Mouse (Mus musculus) lung, adult 2 months (tissue): ENCODE results near the gene Bclaf1. TPM values are rescaled to one million over a fixed set of nuclear protein-coding genes. Genes with fewer than 3 reads are reported as not detected.

Experiments
- DNase-seq: peaks from one replicate; pipeline ENCODE4 v3.0.0; 2022
- H3K4me1 ChIP-seq: fragments of 200-500 bp; 2 replicates; pipeline ENCODE4 v1.6.1; 2011; ENCODE audit warnings: low read length; ENCODE audit not compliant: control insufficient read depth, insufficient read depth
- H3K4me3 ChIP-seq: fragments of 200-500 bp; replicated peaks from 2 replicates; pipeline ENCODE3; 2011; ENCODE audit warnings: low read depth, mild to moderate bottlenecking, control low read depth, low read length; ENCODE audit errors: extremely low read depth
- CTCF ChIP-seq: fragments of 200-500 bp; IDR thresholded peaks from 2 replicates; pipeline ENCODE4 v1.5.1; 2011; ENCODE audit warnings: mild to moderate bottlenecking, low read length, control low read depth; ENCODE audit not compliant: insufficient read depth
- POLR2A ChIP-seq: fragments of 200-500 bp; IDR thresholded peaks from 2 replicates; pipeline ENCODE4 v1.6.1; 2011; ENCODE audit warnings: low read depth, mild to moderate bottlenecking, control low read depth, low read length, borderline replicate concordance; ENCODE audit errors: extremely low read depth
- WGBS: fragments of 180-500 bp; shearing (Covaris S2); methylation state at CpG from one replicate; pipeline ENCODE4 v1.1.7; 2018; 5-methylcytosine and 5-hydroxymethylcytosine counted together
- polyA plus RNA-seq: library from polyadenylated mRNA; depleted of rRNA; stranded (reverse); fragments of >200 nt; gene quantifications from 2 replicates; pipeline ENCODE4 v1.2.3, GENCODE M21; 2012

The Bclaf1 gene
- polyA plus RNA-seq, 1 experiment: 19.0 TPM

DNA sequence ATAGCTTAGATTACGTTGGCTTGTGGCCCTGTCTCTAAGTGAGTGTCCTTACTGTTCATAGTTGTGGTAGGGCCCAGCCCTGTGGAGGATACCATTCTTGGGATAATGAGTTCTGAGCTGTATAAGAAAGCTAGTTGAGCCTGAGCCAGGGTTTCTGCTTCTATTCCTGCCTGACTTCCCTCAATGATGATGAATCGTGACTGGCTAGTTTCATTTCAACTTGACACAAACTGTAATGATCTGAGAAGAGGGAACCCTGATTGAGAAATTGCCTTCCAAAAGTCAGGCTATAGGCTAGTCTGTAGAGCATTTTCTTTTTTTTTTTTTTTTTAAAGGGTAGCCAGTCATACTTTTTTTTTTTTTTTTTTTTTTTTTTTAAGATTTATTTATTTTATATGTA lies 36.6 kb downstream of the Bclaf1 start:
- no peak overlapping the region for H3K4me3 ChIP-seq
- DNase-seq: no peak
- H3K4me1 ChIP-seq: no peaks in the 10 kb centered on the region; the same call in 1 of the 2 replicates
- WGBS: 75% methylated on average over 2 of the region's 2 CpGs
- no peak for TF ChIP-seq CTCF
- no peak for TF ChIP-seq POLR2A

DNA sequence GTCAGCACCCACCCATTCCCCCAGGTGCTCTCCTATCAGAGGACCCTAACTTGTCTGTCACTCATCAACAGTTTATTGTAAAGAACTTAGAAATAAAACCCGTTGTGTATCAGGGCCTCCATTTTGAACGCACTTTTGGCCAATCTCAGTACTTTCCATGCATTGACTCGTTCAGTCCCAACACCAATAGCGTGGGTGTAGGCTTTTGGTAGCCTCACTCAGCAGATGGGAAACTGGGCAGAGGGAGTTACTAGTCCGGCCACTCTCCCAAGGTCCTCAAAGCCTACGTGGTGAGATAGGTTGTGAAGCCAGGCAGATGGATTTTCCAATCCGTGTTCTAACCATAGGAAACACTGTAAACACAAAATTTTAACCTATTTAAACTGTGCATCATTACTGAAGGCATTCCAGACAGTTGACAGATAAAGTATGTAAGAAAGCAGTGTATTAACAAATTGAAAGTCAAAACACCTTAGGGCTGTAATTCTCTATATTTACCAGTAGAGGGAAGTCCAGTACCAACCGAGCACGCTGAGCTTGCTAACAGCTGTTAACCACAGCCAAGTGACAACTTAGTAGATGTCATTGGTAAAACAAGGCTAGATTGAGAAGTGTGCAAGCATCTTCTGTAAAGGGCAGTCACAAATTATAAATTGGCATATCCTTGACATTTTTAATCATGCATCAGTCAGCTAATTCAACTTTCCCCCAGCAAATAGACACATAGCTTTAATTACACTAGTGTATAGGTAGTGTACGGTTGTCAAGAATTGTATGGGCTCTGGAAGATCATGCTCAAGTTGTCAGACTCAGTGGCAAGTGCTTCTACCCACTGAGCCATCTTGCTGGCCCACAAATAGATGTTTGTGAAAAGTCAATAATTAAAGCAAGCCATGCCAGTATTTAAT lies 49.5 kb downstream of the Bclaf1 start:
- 63% methylated on average over 10 of the region's 10 CpGs for WGBS
- H3K4me1 ChIP-seq: no peaks in the 10 kb centered on the region
- no peak for DNase-seq
- TF ChIP-seq CTCF (peak; percentile 40; the same call in 1 of the 2 replicates), POLR2A (no peak)
- no peak overlapping the region for H3K4me3 ChIP-seq

DNA sequence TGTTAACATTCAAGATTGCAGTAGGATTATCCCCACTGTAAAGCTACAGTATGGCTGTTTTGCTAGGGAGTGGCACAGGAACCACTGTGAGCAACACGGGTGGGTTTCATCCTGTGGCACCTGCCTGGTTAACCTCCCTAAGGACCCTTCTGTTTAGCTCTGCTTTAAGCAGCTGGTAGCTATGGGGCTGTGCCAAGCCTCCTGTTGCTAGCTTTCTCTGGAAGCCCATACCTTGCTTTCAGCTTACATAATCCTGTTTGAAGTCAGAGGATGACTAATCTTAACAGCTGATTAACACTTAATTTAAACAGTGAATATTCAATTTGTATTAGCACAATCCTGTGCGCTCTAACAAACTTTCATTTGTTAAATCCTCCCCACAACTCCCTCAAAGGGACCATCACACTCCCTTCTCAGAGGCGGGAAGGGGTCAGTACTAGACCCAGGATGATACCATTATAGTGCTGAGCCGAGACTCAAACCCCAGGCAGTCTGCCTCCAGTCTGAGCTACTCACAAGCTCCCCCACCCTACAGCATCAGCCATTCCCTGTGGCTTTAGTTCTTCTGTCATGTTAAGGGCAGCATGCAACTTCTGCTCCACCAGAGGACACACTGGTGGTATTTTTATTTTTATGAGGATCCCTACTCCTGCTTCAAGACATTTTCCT lies 50.3 kb downstream of the Bclaf1 start:
- DNase-seq: no peak
- WGBS: 67% methylated on average over 4 of the region's 4 CpGs
- no peak overlapping the region for H3K4me3 ChIP-seq
- no peak for TF ChIP-seq CTCF
- TF ChIP-seq POLR2A: no peak
- H3K4me1 ChIP-seq: no peaks in the 10 kb centered on the region

DNA sequence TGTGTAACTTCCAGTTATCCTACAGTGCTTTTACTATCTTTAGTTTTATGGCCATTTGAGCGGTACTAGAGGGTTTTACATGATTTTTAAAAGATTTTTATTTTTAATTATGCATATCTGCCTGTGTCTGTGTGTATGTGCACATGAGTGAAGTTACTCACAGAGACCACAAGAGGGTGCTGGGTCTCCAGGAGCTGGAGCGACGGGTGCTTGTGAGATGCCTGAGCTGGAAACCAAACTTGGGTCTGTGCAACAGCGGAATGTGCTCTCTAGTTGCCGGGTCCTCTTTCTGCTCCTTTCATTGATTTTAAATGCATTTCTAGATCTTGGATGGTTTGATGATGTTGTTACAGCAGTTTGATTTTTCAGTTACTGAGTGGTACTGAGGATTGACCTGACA lies 59.8 kb downstream of the Bclaf1 start:
- Histone ChIP-seq H3K4me3 (no peak overlapping the region), H3K4me1 (no peaks in the 10 kb centered on the region)
- DNase-seq: no peak
- 96% methylated on average over 5 of the region's 5 CpGs for WGBS
- TF ChIP-seq POLR2A (no peak), CTCF (no peak)

DNA sequence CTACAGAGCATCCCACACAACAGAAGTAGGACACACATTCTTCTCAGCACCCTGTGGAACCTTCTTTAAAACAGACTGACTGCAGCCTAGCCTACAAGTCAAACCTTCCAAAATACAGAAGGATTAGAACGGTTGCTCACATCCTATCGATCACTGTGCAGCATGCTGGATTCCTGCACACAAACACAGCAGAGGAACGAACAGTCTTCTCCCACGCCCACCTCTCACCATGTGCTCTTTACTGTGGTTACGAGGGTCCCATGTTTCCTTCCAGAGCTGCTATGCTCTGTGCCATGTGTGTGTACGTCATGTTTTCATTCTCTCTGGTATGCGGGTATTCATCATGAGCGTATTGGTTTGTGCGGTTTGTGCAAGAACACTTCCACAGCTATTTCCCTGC lies 65.4 kb downstream of the Bclaf1 start:
- WGBS: 85% methylated on average over 9 of the region's 9 CpGs
- no peak for DNase-seq
- no peak overlapping the region for H3K4me3 ChIP-seq
- no peak for TF ChIP-seq POLR2A
- no peak for TF ChIP-seq CTCF
- no peaks in the 10 kb centered on the region; the same call in none of the 2 replicates for H3K4me1 ChIP-seq

DNA sequence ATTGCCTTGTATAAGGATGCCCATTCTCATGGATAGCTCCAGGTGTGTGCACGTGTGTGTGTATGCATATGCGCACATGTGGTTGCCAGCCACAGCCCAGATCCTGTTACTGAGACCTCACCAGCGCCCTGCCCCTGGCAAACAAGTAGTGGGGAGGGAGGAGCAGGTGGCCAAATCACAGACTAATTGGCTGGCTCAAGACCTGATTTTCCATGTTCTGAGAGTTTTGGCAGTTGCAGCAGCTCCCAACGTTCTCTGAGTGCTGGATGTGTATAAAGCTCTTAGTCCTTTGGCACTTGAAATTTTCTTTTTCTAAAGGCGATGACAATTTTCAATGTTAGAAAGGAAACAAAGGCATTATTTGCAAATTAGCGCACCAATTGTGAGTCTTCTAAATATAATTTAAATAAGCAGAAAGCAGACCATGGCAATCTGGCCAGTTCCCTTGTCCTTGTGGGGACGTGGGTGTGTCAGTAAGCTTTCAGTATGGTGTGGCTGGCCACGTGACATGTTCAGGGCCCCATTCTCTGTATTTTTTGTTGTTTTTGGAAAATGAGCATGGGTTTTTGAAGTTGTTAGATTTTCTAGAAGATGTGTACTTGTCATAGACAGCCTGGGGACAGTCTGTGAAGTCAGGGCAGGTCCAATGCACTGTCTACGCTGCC lies 66.9 kb downstream of the Bclaf1 start:
- Histone ChIP-seq H3K4me1 (no peaks in the 10 kb centered on the region; the same call in none of the 2 replicates), H3K4me3 (no peak overlapping the region)
- 63% methylated on average over 9 of the region's 9 CpGs for WGBS
- TF ChIP-seq POLR2A (no peak), CTCF (no peak)
- DNase-seq: no peak

DNA sequence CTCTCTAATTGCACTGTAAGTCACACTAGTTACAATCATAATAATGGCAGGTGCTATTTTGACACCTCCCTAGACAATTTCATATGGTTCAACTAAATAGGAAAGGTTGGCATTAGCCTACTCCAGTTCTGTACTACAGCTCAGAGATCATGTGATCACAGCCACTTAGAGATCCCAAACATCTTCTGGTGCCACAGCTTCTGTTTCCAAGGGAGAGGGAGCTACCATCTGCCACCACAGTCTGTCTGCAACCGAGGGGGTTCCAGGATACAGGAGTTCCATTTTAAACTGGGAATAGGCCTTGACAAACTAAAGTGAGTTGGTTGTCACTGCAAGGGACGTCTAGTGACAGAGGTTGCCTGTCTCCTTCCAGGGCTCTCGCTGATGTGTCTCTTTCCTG lies 68.5 kb downstream of the Bclaf1 start:
- Histone ChIP-seq H3K4me1 (no peaks in the 10 kb centered on the region; the same call in none of the 2 replicates), H3K4me3 (no peak overlapping the region)
- 85% methylated on average over 3 of the region's 3 CpGs for WGBS
- DNase-seq: no peak
- no peak for TF ChIP-seq POLR2A
- no peak for TF ChIP-seq CTCF

DNA sequence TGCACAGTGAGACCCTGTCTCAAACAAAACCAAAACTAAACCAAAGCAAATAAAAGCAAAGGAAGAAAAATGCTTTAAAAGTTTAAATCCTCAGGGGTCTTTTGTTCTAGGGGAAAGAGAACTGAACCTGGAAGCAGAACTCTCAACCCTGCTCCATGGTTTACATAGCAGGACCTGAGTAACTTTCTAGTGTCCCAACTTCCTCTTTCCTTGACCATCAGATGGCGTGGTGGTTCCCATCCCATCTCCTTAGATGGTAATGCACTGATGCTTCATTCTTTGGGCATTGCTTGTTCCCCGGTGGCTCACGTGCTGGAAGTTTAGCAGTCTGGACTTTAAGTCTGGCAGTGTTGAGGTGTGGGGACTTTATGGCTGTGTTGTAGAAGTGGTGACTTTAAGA lies 69.1 kb downstream of the Bclaf1 start:
- TF ChIP-seq POLR2A: no peak
- TF ChIP-seq CTCF: no peak
- WGBS: 81% methylated on average over 3 of the region's 3 CpGs
- H3K4me1 ChIP-seq: no peaks in the 10 kb centered on the region; the same call in none of the 2 replicates

DNA sequence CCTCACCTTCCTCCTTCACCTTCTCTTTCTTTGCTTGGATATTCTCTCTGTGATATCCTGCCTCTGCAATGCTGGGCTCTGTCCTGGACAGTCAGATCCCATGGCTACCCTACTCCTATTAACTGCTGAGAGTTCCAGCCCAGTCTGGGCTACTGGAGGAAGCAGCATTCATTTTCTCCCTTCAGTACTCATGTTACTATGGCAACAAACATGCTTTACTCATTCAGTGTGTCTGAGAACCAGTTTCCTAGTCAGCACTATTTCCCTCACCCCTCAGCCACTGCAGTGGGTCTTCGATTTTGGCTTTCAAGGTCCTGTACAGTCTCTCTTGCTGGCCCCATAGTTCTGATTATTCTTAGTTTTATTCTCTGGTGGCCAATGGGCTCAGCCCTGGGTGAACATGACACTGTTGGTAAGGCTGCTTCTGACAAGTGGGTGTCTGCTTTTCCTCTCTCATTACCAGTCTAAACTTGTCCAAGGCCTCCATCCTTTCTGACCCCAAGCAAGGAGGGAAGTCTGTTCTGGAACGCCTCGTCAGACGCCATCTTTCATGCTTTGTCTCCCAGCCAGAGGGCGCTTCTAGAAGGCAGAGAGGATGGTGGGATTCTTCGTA lies 70.6 kb downstream of the Bclaf1 start:
- 78% methylated on average over 6 of the region's 6 CpGs for WGBS
- Histone ChIP-seq H3K4me3 (no peak overlapping the region), H3K4me1 (no peaks in the 10 kb centered on the region; the same call in none of the 2 replicates)
- TF ChIP-seq POLR2A (no peak), CTCF (no peak)
- DNase-seq: no peak

More for the DNA sequence above, 69.1 kb downstream of the Bclaf1 start:
- H3K4me3 ChIP-seq: no peak overlapping the region
- no peak for DNase-seq
